Mouse (Mus musculus) intestine, embryonic 16.5 days (tissue): ENCODE measurements around the gene Clk3. TPM values are rescaled to one million over a fixed set of nuclear protein-coding genes. Genes with fewer than 3 reads are reported as not detected.

Source experiments
- ATAC-seq: fragments of 200-750 bp; cut with Nextera tagmentation; 2 replicates; pipeline ENCODE4 v1.8.0; 2017; ENCODE audit warnings: moderate TSS enrichment, moderate library complexity
- H3K27ac ChIP-seq: fragments of 300-500 bp; sonication (generic); 2 replicates; pipeline ENCODE4 v1.5.1; 2014; ENCODE audit warnings: mild to moderate bottlenecking, low read length
- H3K27me3 ChIP-seq: fragments of 300-500 bp; sonication (generic); replicated peaks from 2 replicates; pipeline ENCODE4 v1.6.1; 2014; ENCODE audit warnings: low read length, control low read depth, mixed read lengths; ENCODE audit not compliant: control insufficient read depth, insufficient read depth
- H3K36me3 ChIP-seq: fragments of 300-500 bp; sonication (generic); 2 replicates; pipeline ENCODE4 v1.6.1; 2014; ENCODE audit warnings: low read length, control low read depth; ENCODE audit not compliant: control insufficient read depth, insufficient read depth
- H3K4me1 ChIP-seq: fragments of 300-500 bp; sonication (generic); 2 replicates; pipeline ENCODE4 v1.6.1; 2014; ENCODE audit warnings: low read length, control low read depth, mixed read lengths; ENCODE audit not compliant: control insufficient read depth, insufficient read depth
- H3K4me2 ChIP-seq: fragments of 300-500 bp; sonication (generic); 2 replicates; pipeline ENCODE4 v1.6.1; 2014; ENCODE audit warnings: low read depth, low read length, control low read depth
- H3K4me3 ChIP-seq: fragments of 300-500 bp; sonication (generic); 2 replicates; pipeline ENCODE4 v1.5.1; 2014; ENCODE audit warnings: mild to moderate bottlenecking, low read length
- H3K9ac ChIP-seq: fragments of 300-500 bp; sonication (generic); 2 replicates; pipeline ENCODE4 v1.6.1; 2014; ENCODE audit warnings: low read depth, low read length
- H3K9me3 ChIP-seq: fragments of 300-500 bp; sonication (generic); 2 replicates; pipeline ENCODE4 v1.6.1; 2016; ENCODE audit warnings: low read length, control low read depth; ENCODE audit not compliant: control insufficient read depth
- WGBS: fragments of 180-500 bp; shearing (Covaris S2); extraction: QIAGEN DNeasy Blood & Tissue Kit; methylation state at CpG from one replicate; pipeline ENCODE4 v1.1.7; 2014; 5-methylcytosine and 5-hydroxymethylcytosine counted together
- polyA plus RNA-seq: library from polyadenylated mRNA; unstranded; fragments of >200 nt; fragmentation: Nextera tagmentation; extraction: Ambion mirVana; gene quantifications from 2 replicates; pipeline ENCODE4 v1.2.1, GENCODE M21; 2015

The Clk3 gene
- polyA plus RNA-seq, 1 experiment from 2014 or later, result 63.1 TPM

GRCm38 (mm10) chr9:57764147-57764973 lies 1.3 kb downstream of the Clk3 start:
- no peaks in the 10 kb centered on the region for H3K9me3 ChIP-seq
- H3K4me2 ChIP-seq, result peak overlapping the region; percentile 89
- under 1% methylated on average over 57 of the region's 57 CpGs for WGBS
- H3K27ac ChIP-seq, result peak overlapping the region; percentile 98
- H3K27me3 ChIP-seq, result no peaks in the 10 kb centered on the region
- peak; percentile 65 for ATAC-seq
- peak overlapping the region; percentile 97 for H3K4me3 ChIP-seq
- peaks cover 27% of the 10 kb centered on the region for H3K4me1 ChIP-seq
- H3K36me3 ChIP-seq, result peaks cover 15% of the 10 kb centered on the region
- H3K9ac ChIP-seq, result peak overlapping the region; percentile 99

- Histone ChIP-seq H3K27ac (no peak overlapping the region), H3K4me1 (peaks cover 27% of the 10 kb centered on the region), H3K4me2 (peak overlapping the region; percentile 89), H3K27me3 (no peaks in the 10 kb centered on the region), H3K9ac (peak overlapping the region; percentile 25; the same call in 1 of the 2 replicates), H3K9me3 (no peaks in the 10 kb centered on the region), H3K36me3 (peaks cover 21% of the 10 kb centered on the region), H3K4me3 (peak overlapping the region; percentile 11; the same call in 1 of the 2 replicates)
- 46% methylated on average over 6 of the region's 6 CpGs for WGBS
- no peak for ATAC-seq
Measured at GRCm38 (mm10) chr9:57762563-57762991, 3.1 kb downstream of the Clk3 start.

- Histone ChIP-seq H3K9me3 (no peaks in the 10 kb centered on the region), H3K27ac (no peak overlapping the region), H3K36me3 (peaks cover 24% of the 10 kb centered on the region), H3K4me1 (peaks cover 27% of the 10 kb centered on the region), H3K4me3 (no peak overlapping the region), H3K9ac (0 out of 2 replicates have a peak overlapping the region, but pooled peaks have one; percentile 25), H3K4me2 (peak overlapping the region; percentile 89; the same call in 1 of the 2 replicates), H3K27me3 (no peaks in the 10 kb centered on the region)
- WGBS, result 92% methylated on average over 13 of the region's 13 CpGs
- no peak for ATAC-seq
Measured at GRCm38 (mm10) chr9:57761563-57762551, 3.8 kb downstream of the Clk3 start.

GRCm38 (mm10) chr9:57760416-57761146 lies 5.1 kb downstream of the Clk3 start:
- Histone ChIP-seq H3K4me2 (no peak overlapping the region), H3K27ac (no peak overlapping the region), H3K36me3 (peaks cover 25% of the 10 kb centered on the region), H3K27me3 (no peaks in the 10 kb centered on the region), H3K9me3 (no peaks in the 10 kb centered on the region), H3K4me3 (no peak overlapping the region), H3K4me1 (peaks cover 23% of the 10 kb centered on the region), H3K9ac (no peak overlapping the region)
- ATAC-seq, result no peak
- WGBS, result 96% methylated on average over 24 of the region's 24 CpGs

- H3K9me3 ChIP-seq, result no peaks in the 10 kb centered on the region
- no peak overlapping the region for H3K9ac ChIP-seq
- peaks cover 23% of the 10 kb centered on the region for H3K4me1 ChIP-seq
- peaks cover 32% of the 10 kb centered on the region for H3K36me3 ChIP-seq
- peak; percentile 32 for ATAC-seq
- 20% methylated on average over 6 of the region's 6 CpGs for WGBS
- H3K4me2 ChIP-seq, result no peak overlapping the region
- H3K4me3 ChIP-seq, result no peak overlapping the region
- no peaks in the 10 kb centered on the region for H3K27me3 ChIP-seq
- no peak overlapping the region for H3K27ac ChIP-seq
Measured at GRCm38 (mm10) chr9:57759289-57759688, 6.4 kb downstream of the Clk3 start.

- peaks cover 37% of the 10 kb centered on the region for H3K36me3 ChIP-seq
- 91% methylated on average over 22 of the region's 22 CpGs for WGBS
Measured at GRCm38 (mm10) chr9:57758528-57758927, 7.1 kb downstream of the Clk3 start.

GRCm38 (mm10) chr9:57757578-57757977 lies 8.1 kb downstream of the Clk3 start:
- Histone ChIP-seq H3K4me3 (no peak overlapping the region), H3K9me3 (no peaks in the 10 kb centered on the region), H3K4me1 (peaks cover 7% of the 10 kb centered on the region), H3K36me3 (peaks cover 44% of the 10 kb centered on the region), H3K27me3 (no peaks in the 10 kb centered on the region), H3K4me2 (no peak overlapping the region), H3K27ac (no peak overlapping the region), H3K9ac (no peak overlapping the region)
- 67% methylated on average over 3 of the region's 3 CpGs for WGBS
- ATAC-seq, result no peak

More at GRCm38 (mm10) chr9:57758528-57758927, 7.1 kb downstream of the Clk3 start:
- H3K4me1 ChIP-seq, result peaks cover 16% of the 10 kb centered on the region
- no peaks in the 10 kb centered on the region for H3K9me3 ChIP-seq
- ATAC-seq, result no peak
- H3K27ac ChIP-seq, result no peak overlapping the region
- no peak overlapping the region for H3K4me2 ChIP-seq
- no peaks in the 10 kb centered on the region for H3K27me3 ChIP-seq
- H3K4me3 ChIP-seq, result no peak overlapping the region
- no peak overlapping the region for H3K9ac ChIP-seq

- no peaks in the 10 kb centered on the region for H3K27me3 ChIP-seq
- H3K9me3 ChIP-seq, result no peaks in the 10 kb centered on the region
- H3K27ac ChIP-seq, result no peak overlapping the region
- no peak for ATAC-seq
- H3K4me1 ChIP-seq, result no peaks in the 10 kb centered on the region
- 84% methylated on average over 7 of the region's 7 CpGs for WGBS
- H3K4me3 ChIP-seq, result no peak overlapping the region
- H3K4me2 ChIP-seq, result no peak overlapping the region
- H3K36me3 ChIP-seq, result peaks cover 56% of the 10 kb centered on the region
- no peak overlapping the region for H3K9ac ChIP-seq
Measured at GRCm38 (mm10) chr9:57750901-57751300, 14.8 kb downstream of the Clk3 start.
